Mouse (Mus musculus) macrophage (primary cell): ENCODE data around the gene Smco3. TPM values are rescaled to one million over a fixed set of nuclear protein-coding genes. Genes with fewer than 3 reads are reported as not detected.

Experiments used
- H3K27ac ChIP-seq: fragments of 350-480 bp; formaldehyde crosslinking; 2 replicates; pipeline ENCODE4 v1.9.0; 2021
- H3K36me3 ChIP-seq: fragments of 350-480 bp; formaldehyde crosslinking; 2 replicates; pipeline ENCODE4 v1.9.0; 2021; ENCODE audit errors: inconsistent target
- H3K4me3 ChIP-seq: fragments of 350-480 bp; formaldehyde crosslinking; 2 replicates; pipeline ENCODE4 v1.9.0; 2021; ENCODE audit errors: inconsistent target
- H3K79me2 ChIP-seq: fragments of 350-480 bp; formaldehyde crosslinking; 2 replicates; pipeline ENCODE4 v1.9.0; 2021; ENCODE audit errors: inconsistent target
- WGBS: methylation state at CpG from one replicate; pipeline ENCODE4 v1.1.7; 2026; ENCODE audit warnings: inconsistent platforms; ENCODE audit not compliant: missing documents; 5-methylcytosine and 5-hydroxymethylcytosine counted together
- polyA plus RNA-seq: library from polyadenylated mRNA; stranded (reverse); fragments of 250-400 nt; gene quantifications from 3 replicates; pipeline ENCODE4 v1.2.4, GENCODE M21; 2018; ENCODE audit warnings: inconsistent platforms

Gene Smco3
- polyA plus RNA-seq, 1 experiment from 2014 or later, result 0.19 TPM

DNA sequence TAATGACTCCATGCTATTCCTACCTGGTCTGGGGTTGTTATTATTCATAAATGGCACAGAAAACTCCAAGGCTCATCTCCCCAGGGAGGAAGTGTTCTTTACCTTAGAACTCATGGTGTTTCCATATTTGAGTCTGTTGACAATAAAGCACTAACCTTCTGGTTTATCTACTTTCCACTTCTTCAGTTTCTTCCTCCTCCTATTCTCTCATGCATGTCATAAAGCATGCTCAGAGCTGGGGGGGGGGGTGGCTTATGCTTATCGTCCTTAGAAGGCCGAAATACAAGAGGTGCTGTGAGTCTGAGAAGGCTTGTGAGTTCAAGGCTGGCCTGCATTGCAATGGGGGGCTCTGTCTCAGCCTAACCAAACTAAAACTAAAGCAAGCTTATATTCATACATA lies 19.9 kb upstream of the Smco3 start:
- Histone ChIP-seq H3K36me3 (no peaks in the 10 kb centered on the region), H3K27ac (no peak overlapping the region), H3K79me2 (no peaks in the 10 kb centered on the region), H3K4me3 (no peak overlapping the region)
- 83% methylated on average over 2 of the region's 2 CpGs for WGBS

DNA sequence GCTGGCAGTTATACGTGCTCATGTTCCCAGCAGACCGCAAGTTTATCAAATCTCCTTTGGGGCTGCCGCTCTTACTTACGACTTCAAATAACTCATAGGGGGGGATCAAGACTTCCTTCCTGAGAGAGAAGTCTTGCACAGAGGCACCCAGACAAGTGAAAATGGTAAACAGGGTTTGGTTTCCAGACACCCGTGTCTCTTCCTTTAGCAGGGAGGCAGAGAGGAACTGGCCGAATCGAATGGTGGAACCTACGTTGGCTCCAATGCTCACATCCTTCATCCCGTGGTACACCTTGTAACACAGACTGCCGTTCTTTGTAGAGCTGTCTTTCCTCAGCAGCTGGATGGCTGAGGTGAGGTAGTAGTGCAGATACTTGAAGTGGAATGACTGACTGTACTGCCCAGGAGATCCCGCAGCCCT lies 19.1 kb upstream of the Smco3 start:
- Histone ChIP-seq H3K36me3 (no peaks in the 10 kb centered on the region), H3K79me2 (no peaks in the 10 kb centered on the region), H3K27ac (no peak overlapping the region), H3K4me3 (no peak overlapping the region)
- WGBS, result 35% methylated on average over 11 of the region's 11 CpGs

DNA sequence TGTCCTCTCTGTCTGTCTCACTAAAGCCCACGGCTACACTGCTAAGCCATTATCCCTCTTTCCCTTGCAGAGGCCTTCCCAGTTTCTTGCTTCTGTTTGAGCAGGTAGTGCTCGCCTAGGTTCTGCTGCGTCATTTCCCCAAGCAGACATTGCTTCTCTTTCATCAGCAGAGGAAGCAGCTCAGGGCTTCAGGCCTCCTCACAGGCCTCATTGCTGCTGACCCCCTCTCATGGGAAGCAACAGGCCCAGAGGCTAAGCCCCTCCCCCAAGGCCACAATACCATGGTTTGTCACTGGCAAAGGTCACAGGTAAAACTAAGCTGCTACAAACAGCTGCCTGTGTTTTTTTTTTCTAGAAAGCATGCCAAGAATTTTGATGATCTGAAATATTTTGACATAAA lies 17.5 kb upstream of the Smco3 start:
- 12% methylated on average over 3 of the region's 3 CpGs for WGBS
- H3K27ac ChIP-seq, result no peak overlapping the region
- H3K4me3 ChIP-seq, result no peak overlapping the region
- H3K79me2 ChIP-seq, result no peaks in the 10 kb centered on the region
- no peaks in the 10 kb centered on the region for H3K36me3 ChIP-seq

DNA sequence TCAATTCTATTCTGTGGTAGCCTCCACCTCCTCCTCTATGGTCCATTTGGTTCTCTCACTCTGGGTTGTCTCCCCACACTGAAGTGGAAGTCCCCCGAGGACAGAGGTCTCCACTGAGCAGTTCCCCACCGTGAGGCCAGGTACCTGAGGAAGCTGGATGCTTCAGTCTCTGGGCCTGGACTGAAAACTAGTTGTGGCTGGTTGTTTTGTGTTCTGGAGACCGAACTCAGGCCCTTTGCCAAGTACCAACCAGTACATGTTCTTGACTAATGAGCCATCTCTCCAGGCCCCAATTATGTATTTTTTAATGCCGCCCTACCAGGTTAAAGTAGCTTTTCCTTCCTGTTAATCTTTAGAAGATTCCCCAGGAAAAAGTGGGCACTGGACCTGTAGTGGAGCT lies 17.1 kb upstream of the Smco3 start:
- no peaks in the 10 kb centered on the region for H3K36me3 ChIP-seq
- H3K27ac ChIP-seq, result no peak overlapping the region
- no peaks in the 10 kb centered on the region for H3K79me2 ChIP-seq
- H3K4me3 ChIP-seq, result no peak overlapping the region
- 82% methylated on average over 4 of the region's 4 CpGs for WGBS

DNA sequence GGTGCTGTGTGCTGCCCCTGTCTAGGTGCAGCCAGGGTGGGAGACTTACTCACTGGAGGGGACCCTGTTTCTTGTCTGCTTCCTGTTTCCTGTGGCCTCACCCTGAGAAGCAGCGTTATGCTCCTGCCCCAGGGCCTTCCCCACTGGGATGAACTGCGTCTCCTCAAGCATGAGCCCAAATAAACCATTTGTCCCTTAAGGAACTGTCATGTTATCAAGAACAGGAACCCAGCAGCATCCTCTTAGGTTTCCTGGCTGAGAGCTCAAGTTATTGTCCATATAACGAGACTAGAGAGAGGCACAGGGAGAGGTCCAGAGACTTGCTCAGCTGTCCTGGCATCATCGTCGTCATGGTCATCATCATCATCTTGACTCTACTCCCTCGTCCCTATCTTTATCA lies 15.0 kb upstream of the Smco3 start:
- H3K4me3 ChIP-seq, result no peak overlapping the region

DNA sequence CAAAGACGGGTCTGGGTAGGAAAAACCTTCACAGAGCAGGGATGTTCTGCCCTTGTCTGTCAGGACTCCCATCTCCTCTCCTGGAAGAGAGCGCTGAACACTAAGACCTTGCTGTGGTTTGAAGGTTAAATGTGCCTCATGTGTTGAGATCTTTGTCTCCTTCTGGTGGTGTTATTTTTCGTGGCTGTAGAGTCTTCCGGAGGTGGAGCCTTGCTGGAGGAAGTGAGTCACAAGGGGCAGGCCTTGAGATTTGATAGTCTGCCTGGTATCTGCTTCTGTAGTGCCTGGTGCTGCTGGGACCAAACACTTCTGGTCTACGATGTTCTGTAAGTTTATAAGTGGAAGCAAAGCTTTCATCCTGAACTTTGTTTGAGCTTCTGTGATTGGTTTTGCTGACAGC lies 13.7 kb upstream of the Smco3 start:
- Histone ChIP-seq H3K27ac (no peak overlapping the region), H3K4me3 (no peak overlapping the region)
- WGBS, result 90% methylated on average over 5 of the region's 5 CpGs

More for the DNA sequence above, 15.0 kb upstream of the Smco3 start:
- no peaks in the 10 kb centered on the region for H3K79me2 ChIP-seq
- no peaks in the 10 kb centered on the region for H3K36me3 ChIP-seq
- WGBS, result 70% methylated on average over 4 of the region's 6 CpGs
- no peak overlapping the region for H3K27ac ChIP-seq

DNA sequence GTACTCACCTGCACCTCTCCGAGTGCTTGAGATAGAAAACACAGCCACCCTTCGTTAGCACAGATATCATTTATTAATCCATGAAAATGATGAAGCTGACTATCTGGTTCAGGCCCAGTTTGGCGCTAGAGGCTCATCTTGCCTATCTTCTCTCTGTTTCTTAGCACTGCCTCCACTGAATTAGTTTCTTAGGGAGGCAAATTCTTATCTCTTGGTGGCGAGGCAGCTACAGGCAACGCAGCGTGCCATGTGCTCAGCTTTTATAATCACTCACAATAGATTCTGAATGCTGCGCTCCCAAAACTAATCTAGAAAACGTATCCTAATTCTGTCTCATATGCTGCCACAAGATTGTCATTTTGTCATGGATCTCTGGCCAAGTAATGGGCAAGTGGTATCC lies 13.1 kb upstream of the Smco3 start:
- Histone ChIP-seq H3K27ac (no peak overlapping the region), H3K4me3 (no peak overlapping the region), H3K79me2 (no peaks in the 10 kb centered on the region), H3K36me3 (no peaks in the 10 kb centered on the region)
- 95% methylated on average over 8 of the region's 8 CpGs for WGBS

More for the DNA sequence above, 13.7 kb upstream of the Smco3 start:
- Histone ChIP-seq H3K36me3 (no peaks in the 10 kb centered on the region), H3K79me2 (no peaks in the 10 kb centered on the region)

DNA sequence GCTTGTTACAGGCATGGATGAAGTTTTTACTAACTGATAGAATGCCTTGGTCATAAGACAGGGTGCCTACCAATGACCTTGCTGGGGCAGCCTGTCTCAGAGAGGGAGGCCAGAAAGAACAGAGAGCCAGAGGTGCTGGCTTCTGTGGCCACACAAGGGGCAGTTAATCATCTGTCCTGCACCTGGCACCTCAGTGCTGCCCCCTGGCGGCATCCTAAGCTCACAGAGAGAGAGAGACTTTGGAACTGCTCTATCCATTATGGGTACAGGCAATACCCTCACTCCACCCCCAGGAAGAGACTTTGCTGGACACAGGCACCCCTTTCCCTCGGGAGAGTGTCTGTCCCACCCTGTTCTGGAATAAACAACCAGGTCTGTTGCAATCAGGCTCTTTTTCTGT lies 12.5 kb upstream of the Smco3 start:
- Histone ChIP-seq H3K79me2 (no peaks in the 10 kb centered on the region), H3K36me3 (no peaks in the 10 kb centered on the region), H3K4me3 (no peak overlapping the region), H3K27ac (no peak overlapping the region)
- WGBS, result 31% methylated on average over 2 of the region's 2 CpGs

DNA sequence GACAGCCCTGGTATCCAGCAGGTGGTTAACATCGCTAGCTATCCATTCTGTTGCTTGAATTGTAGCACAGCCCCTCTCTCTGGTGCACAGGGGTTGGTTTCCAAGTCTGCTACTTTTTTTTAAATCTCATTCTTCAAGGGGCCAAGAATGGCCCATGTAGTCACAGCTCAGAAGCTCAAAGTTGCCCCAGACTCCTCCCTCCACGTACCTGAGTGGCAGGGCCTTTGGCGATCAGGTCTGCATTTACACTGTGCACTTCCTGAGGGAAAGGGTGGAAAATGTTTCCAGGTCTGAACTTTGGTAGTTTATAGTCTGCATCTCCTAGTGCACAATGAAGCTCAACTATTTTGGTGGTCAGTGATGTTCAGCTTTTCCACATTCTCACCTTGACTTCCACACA lies 12.0 kb upstream of the Smco3 start:
- Histone ChIP-seq H3K36me3 (no peaks in the 10 kb centered on the region), H3K27ac (no peak overlapping the region), H3K4me3 (no peak overlapping the region), H3K79me2 (no peaks in the 10 kb centered on the region)
- WGBS, result 95% methylated on average over 3 of the region's 3 CpGs

DNA sequence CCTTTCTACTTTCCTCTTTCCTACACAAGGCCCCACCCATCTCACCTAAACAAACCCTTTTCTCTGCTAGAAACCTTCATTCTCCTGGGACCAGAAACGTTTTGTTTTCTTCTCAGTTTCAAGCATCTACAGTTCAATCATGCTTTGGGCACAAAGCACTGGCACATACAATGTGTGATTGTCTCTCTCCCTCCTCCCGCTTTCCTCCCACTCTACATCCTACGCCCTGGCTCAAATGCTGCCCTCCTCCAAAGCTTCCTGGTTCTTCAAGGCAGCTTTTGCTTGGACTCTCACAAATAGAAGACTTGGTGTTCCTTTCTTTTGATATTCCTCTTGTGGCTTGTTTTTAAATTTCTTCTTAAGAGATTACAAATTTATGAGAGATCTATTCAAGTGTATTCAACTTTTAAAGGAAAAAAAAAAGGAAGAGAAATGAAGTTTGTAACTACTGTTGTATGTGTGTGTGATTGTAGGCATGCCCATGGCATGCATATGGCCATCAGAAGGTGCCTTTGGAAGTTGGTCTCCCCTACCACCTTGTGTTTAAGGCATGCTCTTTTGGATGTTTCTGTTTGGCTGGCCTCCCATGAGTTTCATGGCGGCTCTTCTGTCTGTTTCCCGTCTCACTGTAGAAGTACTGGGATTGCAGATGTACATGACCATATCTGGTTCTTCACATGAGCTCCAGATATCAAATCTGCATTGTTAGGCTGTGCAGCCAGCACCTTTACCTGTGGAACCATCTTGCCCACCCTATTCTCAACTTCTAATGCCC lies 10.6 kb upstream of the Smco3 start:
- H3K27ac ChIP-seq, result no peak overlapping the region
- H3K36me3 ChIP-seq, result peaks cover 2% of the 10 kb centered on the region; the same call in 1 of the 2 replicates
- H3K79me2 ChIP-seq, result no peaks in the 10 kb centered on the region
- H3K4me3 ChIP-seq, result no peak overlapping the region
- 91% methylated on average over 5 of the region's 5 CpGs for WGBS

DNA sequence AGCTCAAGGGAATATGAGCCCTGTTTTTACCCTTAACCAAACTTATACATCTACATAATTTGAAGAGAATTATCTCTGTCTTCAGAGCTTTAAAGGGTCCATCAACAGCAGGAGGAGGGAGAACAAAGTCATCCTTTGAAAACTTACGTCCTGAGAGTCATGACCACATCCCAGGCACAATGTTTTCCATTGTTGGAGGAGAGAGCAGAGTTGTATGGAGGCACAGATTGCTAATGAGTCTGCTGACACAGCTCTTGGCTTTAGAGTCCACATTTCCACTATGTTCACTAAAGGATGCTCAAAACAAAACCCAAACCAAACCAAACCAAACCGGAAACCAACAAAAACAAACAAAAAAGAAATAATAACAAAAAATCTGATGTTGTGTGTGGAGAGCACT lies 9.7 kb upstream of the Smco3 start:
- WGBS, result 90% methylated on average over 2 of the region's 2 CpGs
- no peak overlapping the region for H3K27ac ChIP-seq
- H3K36me3 ChIP-seq, result peaks cover 12% of the 10 kb centered on the region; the same call in 1 of the 2 replicates
- H3K4me3 ChIP-seq, result no peak overlapping the region
- H3K79me2 ChIP-seq, result no peaks in the 10 kb centered on the region

DNA sequence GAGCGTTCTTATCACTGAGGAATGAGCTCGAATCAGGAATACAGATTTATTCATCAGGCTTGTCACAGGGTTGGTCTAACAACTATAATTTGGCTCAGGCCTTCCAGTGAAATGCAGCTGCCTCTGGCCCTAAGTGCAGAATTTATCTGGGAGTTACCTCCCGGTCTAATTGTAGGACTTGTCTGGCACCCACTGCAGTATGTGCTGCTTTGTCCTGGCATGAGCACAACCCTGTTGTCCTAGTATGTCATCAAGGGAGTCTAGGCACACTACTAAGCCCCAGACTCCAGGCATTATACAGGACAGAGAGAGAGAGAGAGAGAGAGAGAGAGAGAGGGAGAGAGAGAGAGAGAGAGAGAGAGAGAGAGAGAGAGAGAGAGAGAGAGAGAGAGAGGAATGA lies 2.1 kb upstream of the Smco3 start:
- Histone ChIP-seq H3K79me2 (no peaks in the 10 kb centered on the region), H3K36me3 (peaks cover 16% of the 10 kb centered on the region; the same call in 1 of the 2 replicates), H3K4me3 (no peak overlapping the region), H3K27ac (no peak overlapping the region)
- WGBS, result 94% methylated on average over 3 of the region's 3 CpGs

DNA sequence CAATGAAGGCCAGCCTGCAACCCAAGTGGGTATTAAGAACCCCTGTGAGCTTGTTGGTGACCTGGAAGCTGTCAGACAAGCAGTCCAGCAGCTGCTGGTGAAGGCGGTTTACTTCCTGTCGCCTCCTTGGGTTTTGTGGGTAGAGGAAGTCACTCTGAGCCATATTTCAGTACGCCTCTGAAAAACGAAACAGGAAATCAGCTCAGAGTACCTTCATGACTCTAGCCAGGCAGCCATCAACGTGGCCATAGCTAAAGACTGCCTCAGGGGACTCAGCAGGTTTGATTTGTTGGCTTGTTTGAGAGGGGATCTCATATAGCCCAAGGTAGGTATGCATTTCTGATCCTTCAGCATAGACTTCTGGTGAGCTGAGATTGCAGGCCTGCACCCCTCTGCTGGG lies 3.5 kb downstream of the Smco3 start:
- peak overlapping the region; percentile 36 for H3K4me3 ChIP-seq
- peaks cover 9% of the 10 kb centered on the region for H3K79me2 ChIP-seq
- no peaks in the 10 kb centered on the region for H3K36me3 ChIP-seq
- WGBS, result 14% methylated on average over 5 of the region's 5 CpGs
- H3K27ac ChIP-seq, result peak overlapping the region; percentile 69

DNA sequence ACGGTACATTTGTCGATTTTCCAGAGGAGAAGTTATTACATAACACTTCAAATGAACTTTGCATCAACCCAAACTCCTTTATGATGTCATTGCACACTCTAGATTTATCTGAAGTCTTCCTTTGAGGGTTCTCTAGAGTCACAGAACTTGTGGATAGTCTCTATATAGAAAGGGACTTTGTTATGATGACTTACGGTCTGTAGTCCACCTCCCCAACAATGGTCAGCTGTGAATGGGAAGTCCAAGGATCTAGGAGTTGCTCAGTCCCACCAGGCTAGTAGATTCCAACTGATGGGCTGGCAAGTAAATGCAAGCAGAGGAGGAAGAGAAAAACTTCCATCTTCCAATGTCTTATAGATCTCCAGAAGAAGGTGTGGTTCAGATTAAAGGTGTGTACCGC lies 6.6 kb downstream of the Smco3 start:
- WGBS, result 36% methylated on average over 4 of the region's 4 CpGs
- peak overlapping the region; percentile 62 for H3K27ac ChIP-seq
- H3K36me3 ChIP-seq, result peaks cover 11% of the 10 kb centered on the region; the same call in 1 of the 2 replicates
- H3K79me2 ChIP-seq, result peaks cover 38% of the 10 kb centered on the region
- peak overlapping the region; percentile 80 for H3K4me3 ChIP-seq

DNA sequence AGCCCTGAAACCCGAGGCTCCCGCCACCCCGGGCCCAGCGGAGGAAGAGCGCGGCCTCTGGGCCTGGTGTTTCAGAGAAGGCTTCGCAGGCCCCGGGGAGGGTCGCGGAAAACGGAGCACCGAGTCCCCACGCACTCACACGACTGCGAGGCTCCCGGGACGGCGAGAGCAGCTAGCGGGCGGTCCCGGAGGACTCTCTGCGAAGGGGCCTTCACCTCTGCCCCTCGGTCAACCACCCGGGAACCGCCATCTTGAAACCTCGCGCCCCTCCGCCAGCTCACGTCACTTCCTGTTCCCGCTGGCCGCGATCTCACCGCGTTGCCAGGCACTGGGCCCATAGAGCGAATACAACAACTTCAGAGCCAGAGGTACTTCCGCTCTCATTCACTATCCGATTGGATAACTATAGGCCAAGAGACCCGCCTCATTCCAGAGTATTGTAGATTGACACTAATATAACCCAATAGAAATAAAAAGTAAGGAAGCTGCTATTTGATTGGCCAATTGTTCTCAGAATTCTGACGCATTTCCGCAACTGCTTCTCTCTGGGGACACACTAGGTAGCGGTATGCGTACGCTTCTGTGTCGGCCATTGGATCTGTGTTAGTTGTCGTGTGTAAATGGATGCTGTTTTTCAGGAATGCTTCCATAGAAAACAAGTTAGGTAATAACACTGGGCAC lies 7.2 kb downstream of the Smco3 start, which contains the start of gene Wbp11:
Wbp11 (minus strand) TSS at position 353 of the 681 bp plus-strand sequence.
- WGBS, result 1% methylated on average over 44 of the region's 45 CpGs
- peak within 1 kb of the TSS; percentile 80 for H3K4me3 ChIP-seq
- H3K36me3 ChIP-seq, result peaks cover 14% of the 10 kb centered on the region; the same call in 1 of the 2 replicates
- H3K79me2 ChIP-seq, result peaks cover 42% of the 10 kb centered on the region
- peak within 1 kb of the TSS; percentile 73 for H3K27ac ChIP-seq
